Mouse (Mus musculus) ES-E14 (cell line): ENCODE results near the gene Slc5a2. TPM values are rescaled to one million over a fixed set of nuclear protein-coding genes. Genes with fewer than 3 reads are reported as not detected.

Experiments
- DNase-seq: peaks from one replicate; pipeline ENCODE4 v3.0.0-alpha.2; 2013; ENCODE audit warnings: low read depth, low spot score
- H3K27ac ChIP-seq: 2 replicates; pipeline ENCODE4 v1.5.1; 2012; ENCODE audit warnings: low read depth, mild to moderate bottlenecking, low read length, moderate library complexity, mixed read lengths; ENCODE audit not compliant: poor library complexity, insufficient read depth, severe bottlenecking
- H3K36me3 ChIP-seq: 2 replicates; pipeline ENCODE4 v1.6.1; 2012; ENCODE audit warnings: mild to moderate bottlenecking, low read length, moderate library complexity, mixed read lengths; ENCODE audit not compliant: control insufficient read depth, poor library complexity, insufficient read depth, severe bottlenecking
- H3K4me1 ChIP-seq, 2 experiments: fragments of 150-350 bp in 1 of 2; sonication (generic) in 1 of 2; 2 replicates each; pipeline ENCODE4 v1.6.1; 2012; ENCODE audit warnings: low read length in 2 of 2, mild to moderate bottlenecking in 1 of 2, mixed read lengths in 1 of 2; ENCODE audit not compliant: control insufficient read depth in 2 of 2, insufficient read depth in 2 of 2, poor library complexity in 1 of 2
- H3K4me3 ChIP-seq, 2 experiments: fragments of 150-350 bp in 1 of 2; sonication (generic) in 1 of 2; 2 replicates each; pipeline ENCODE4 v1.5.1; 2012; ENCODE audit warnings: low read length in 2 of 2, low read depth in 1 of 2, mild to moderate bottlenecking in 1 of 2, mixed read lengths in 1 of 2; ENCODE audit not compliant: insufficient read depth in 1 of 2, poor library complexity in 1 of 2, severe bottlenecking in 1 of 2
- H3K9ac ChIP-seq: 2 replicates; pipeline ENCODE4 v1.6.1; 2012; ENCODE audit warnings: low read depth, mild to moderate bottlenecking, low read length, mixed read lengths; ENCODE audit not compliant: poor library complexity, insufficient read depth, severe bottlenecking
- H3K9me3 ChIP-seq: fragments of 150-350 bp; sonication (generic); 2 replicates; pipeline ENCODE4 v1.6.1; 2012; ENCODE audit warnings: low read depth, mild to moderate bottlenecking, low read length; ENCODE audit not compliant: control insufficient read depth, insufficient read depth
- CHD2 ChIP-seq: IDR thresholded peaks from 2 replicates; pipeline ENCODE4 v1.6.1; 2014; ENCODE audit warnings: mild to moderate bottlenecking, low read depth, low read length, inconsistent platforms
- HCFC1 ChIP-seq: IDR thresholded peaks from 2 replicates; pipeline ENCODE4 v1.6.1; 2012; ENCODE audit warnings: low read length, inconsistent platforms, borderline replicate concordance; ENCODE audit not compliant: insufficient read depth
- MAFK ChIP-seq: IDR thresholded peaks from 2 replicates; pipeline ENCODE4 v1.6.1; 2014; ENCODE audit warnings: mild to moderate bottlenecking, low read depth, low read length, inconsistent platforms; ENCODE audit not compliant: insufficient read depth
- ZC3H11A ChIP-seq: IDR thresholded peaks from 2 replicates; pipeline ENCODE4 v1.6.1; 2012; ENCODE audit warnings: low read depth, mild to moderate bottlenecking, inconsistent platforms, low read length, borderline replicate concordance
- ZNF384 ChIP-seq: IDR thresholded peaks from 2 replicates; pipeline ENCODE4 v1.6.1; 2012; ENCODE audit warnings: low read depth, low read length, inconsistent platforms
- in situ Hi-C, 2 experiments: fragments of 600-800 bp; cut with MboI; formaldehyde crosslinking; loops; one replicate each; pipeline ENCODE4 v1.15.1; 2025; ENCODE audit warnings: low sequenced_read_pairs in 2 of 2, inconsistent platforms in 1 of 2; ENCODE audit not compliant: unreplicated experiment in 2 of 2
- total RNA-seq: library from RNA; depleted of rRNA; stranded (reverse); fragments of 300-350 nt; gene quantifications from 2 replicates; pipeline ENCODE4 v1.2.3, GENCODE M21; 2012

Slc5a2 gene
- total RNA-seq, 1 experiment, result 0.49 TPM

DNA sequence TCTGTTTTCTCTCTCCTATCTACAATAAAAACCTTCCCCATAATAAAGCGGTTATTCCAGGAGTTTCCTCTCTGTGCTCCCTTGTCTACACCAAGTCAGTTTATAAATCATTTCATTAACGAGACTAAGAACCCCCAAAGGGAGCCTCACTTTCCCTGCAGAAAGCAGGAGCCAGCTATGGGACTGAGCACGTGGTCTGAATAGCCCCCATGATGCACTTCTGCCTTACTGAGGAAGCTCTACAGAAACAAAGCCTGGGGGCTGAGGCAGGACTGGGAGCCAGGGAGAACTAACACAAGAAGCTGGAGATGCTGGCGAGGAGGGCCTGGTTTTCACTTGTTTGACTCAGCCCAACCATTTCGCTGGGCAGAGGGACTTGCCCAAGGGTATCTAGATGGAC, 18.6 kb downstream of the Slc5a2 start:
- H3K9me3 ChIP-seq, result no peaks in the 10 kb centered on the region
- H3K9ac ChIP-seq, result no peak overlapping the region
- TF ChIP-seq ZC3H11A (no peak), CHD2 (no peak), ZNF384 (no peak), HCFC1 (no peak), MAFK (no peak)
- DNase-seq, result no peak
- no peak overlapping the region for H3K4me3 ChIP-seq
- H3K27ac ChIP-seq, result no peak overlapping the region
- no peaks in the 10 kb centered on the region for H3K4me1 ChIP-seq
- in situ Hi-C loops, result no loop called here
- H3K36me3 ChIP-seq, result peaks cover 14% of the 10 kb centered on the region

DNA sequence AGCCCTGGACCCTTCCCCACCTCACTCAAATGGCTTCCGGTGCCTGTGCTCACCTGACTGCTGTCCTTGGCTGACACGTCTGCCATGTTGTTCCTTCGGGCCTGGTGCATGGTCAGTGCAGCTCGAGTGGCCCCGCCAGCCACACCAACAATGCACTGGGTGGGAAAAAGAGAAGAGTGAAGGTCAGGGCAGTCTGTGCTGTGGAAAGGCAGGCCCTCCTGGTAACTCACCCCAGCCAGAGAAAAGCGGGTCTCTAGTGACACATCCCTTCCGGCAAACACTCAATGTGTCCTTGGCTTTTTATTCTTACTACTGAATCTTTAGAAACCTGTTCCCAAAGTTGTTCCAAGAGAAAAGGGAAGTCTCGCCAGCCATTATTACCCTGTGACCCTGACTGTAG, 19.6 kb downstream of the Slc5a2 start:
- no peak overlapping the region for H3K27ac ChIP-seq
- H3K4me3 ChIP-seq, result no peak overlapping the region
- no peaks in the 10 kb centered on the region for H3K9me3 ChIP-seq
- in situ Hi-C loops, result no loop called here
- peaks cover 14% of the 10 kb centered on the region for H3K36me3 ChIP-seq
- no peaks in the 10 kb centered on the region for H3K4me1 ChIP-seq
- no peak overlapping the region for H3K9ac ChIP-seq
- no peak for DNase-seq
- TF ChIP-seq MAFK, result no peak
- no peak for TF ChIP-seq ZC3H11A
- no peak for TF ChIP-seq ZNF384
- TF ChIP-seq CHD2, result no peak
- TF ChIP-seq HCFC1, result no peak

DNA sequence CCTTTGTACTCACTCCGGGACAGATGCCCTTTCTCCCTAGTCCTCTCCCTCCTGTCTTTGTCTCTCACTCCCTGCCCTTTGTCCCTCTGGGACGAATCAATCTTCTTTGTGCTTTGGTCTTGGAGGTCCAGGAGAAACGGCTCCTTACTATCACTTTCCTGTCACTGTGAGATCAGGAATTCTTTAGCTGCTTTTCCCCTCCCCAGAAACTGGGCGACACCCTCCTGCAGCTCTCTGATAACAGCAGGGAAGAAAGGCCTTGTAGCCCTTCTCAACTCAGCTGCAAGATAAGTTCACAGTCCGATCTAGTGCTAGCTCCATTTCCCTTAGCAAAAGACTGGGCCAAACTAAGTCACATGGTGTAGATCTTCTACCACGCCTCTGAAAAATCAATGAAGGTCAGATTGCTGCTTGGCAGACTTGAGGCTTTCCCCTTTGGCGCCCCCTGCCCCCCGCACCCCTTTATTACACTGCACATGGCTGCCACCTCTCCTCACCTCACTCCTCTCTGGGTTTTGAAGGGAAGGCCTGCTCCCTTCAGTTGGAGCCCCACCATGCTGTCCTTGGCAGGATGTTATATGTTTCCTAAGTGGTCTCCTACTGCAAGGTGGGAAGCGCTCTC, 23.6 kb downstream of the Slc5a2 start:
- in situ Hi-C loops, result no loop called here
- H3K36me3 ChIP-seq, result peaks cover 12% of the 10 kb centered on the region; the same call in 1 of the 2 replicates
- no peak overlapping the region for H3K4me3 ChIP-seq
- TF ChIP-seq CHD2 (no peak), MAFK (no peak), ZC3H11A (no peak), HCFC1 (no peak), ZNF384 (no peak)
- DNase-seq, result no peak
- H3K9ac ChIP-seq, result no peak overlapping the region; the same call in 1 of the 2 replicates
- H3K9me3 ChIP-seq, result no peaks in the 10 kb centered on the region
- H3K27ac ChIP-seq, result no peak overlapping the region
- no peaks in the 10 kb centered on the region for H3K4me1 ChIP-seq

DNA sequence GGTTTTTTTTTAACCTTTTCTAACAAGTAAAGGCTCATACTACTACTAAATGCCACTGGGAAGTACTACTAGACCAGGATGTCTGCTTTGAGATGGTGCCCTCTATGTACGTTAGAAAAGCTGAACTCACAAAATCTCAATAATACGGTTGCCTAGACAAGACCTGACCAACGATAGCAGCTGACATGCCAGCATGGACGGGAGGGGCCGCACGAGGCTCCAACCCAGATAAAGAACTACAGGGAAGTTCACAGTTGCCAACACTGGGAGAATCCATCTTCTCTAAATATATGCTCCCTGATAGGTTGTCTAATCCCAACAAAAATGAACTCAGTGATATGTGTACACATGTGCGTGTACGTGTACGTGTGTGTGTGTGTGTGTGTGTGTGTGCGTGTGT, 29.3 kb downstream of the Slc5a2 start:
- in situ Hi-C loops, result no loop called here
- H3K4me1 ChIP-seq, result peaks cover 0 to 5% of the 10 kb centered on the region in 2 experiments; a peak in 2 of 4 replicates
- no peaks in the 10 kb centered on the region for H3K36me3 ChIP-seq
- no peak for DNase-seq
- H3K9ac ChIP-seq, result no peak overlapping the region
- no peak overlapping the region for H3K27ac ChIP-seq
- H3K9me3 ChIP-seq, result no peaks in the 10 kb centered on the region
- no peak overlapping the region for H3K4me3 ChIP-seq
- TF ChIP-seq CHD2, result no peak
- no peak for TF ChIP-seq ZNF384
- no peak for TF ChIP-seq HCFC1
- no peak for TF ChIP-seq ZC3H11A
- no peak for TF ChIP-seq MAFK

DNA sequence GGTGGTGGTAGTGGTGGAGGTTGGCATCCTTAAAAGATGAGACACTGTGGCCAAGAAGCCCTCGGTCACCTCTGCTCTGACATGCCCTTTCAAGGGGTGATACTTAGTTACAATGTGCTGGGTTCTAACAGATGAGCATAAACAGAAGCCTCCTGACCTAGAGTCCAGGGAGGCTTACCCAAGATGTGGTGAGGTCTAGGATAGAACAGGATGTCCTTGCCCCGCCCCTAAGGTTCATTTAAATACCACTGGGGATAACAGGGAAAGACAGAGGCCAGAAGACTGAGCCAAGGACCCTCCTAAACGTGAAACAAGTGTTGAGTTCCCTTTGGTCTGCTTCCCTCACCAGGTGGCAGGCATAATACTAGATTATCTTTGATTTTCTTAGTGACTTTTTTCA, 31.1 kb downstream of the Slc5a2 start:
- H3K4me1 ChIP-seq, result peaks cover 0 to 5% of the 10 kb centered on the region in 2 experiments; a peak in 2 of 4 replicates
- no peak overlapping the region for H3K27ac ChIP-seq
- TF ChIP-seq HCFC1 (no peak), MAFK (no peak), ZC3H11A (no peak), CHD2 (no peak), ZNF384 (no peak)
- in situ Hi-C loops, result no loop called here
- H3K4me3 ChIP-seq, result peak overlapping the region in 1 of 2 experiments; percentile 82; a peak in 1 of 4 replicates
- no peak for DNase-seq
- no peaks in the 10 kb centered on the region for H3K36me3 ChIP-seq
- H3K9me3 ChIP-seq, result no peaks in the 10 kb centered on the region
- H3K9ac ChIP-seq, result no peak overlapping the region
